Mouse (Mus musculus) forebrain, embryonic 16.5 days (tissue): ENCODE measurements around the gene Stpg1. TPM values are rescaled to one million over a fixed set of nuclear protein-coding genes. Genes with fewer than 3 reads are reported as not detected.

Experiments
- ATAC-seq: fragments of 200-750 bp; cut with Nextera tagmentation; 2 replicates; pipeline ENCODE4 v1.8.0; 2017; ENCODE audit warnings: mild to moderate bottlenecking, moderate library complexity
- H3K27ac ChIP-seq: fragments of 300-500 bp; sonication (generic); 2 replicates; pipeline ENCODE4 v1.5.1; 2014; ENCODE audit warnings: low read length, control low read depth
- H3K27me3 ChIP-seq: fragments of 300-500 bp; sonication (generic); replicated peaks from 2 replicates; pipeline ENCODE4 v1.6.1; 2014; ENCODE audit warnings: low read length; ENCODE audit not compliant: control insufficient read depth, insufficient read depth
- H3K36me3 ChIP-seq: fragments of 300-500 bp; sonication (generic); 2 replicates; pipeline ENCODE4 v1.6.1; 2014; ENCODE audit not compliant: control insufficient read depth, insufficient read depth
- H3K4me1 ChIP-seq: fragments of 300-500 bp; sonication (generic); replicated peaks from 2 replicates; pipeline ENCODE4 v1.6.1; 2014; ENCODE audit warnings: low read length; ENCODE audit not compliant: control insufficient read depth, insufficient read depth
- H3K4me2 ChIP-seq: fragments of 300-500 bp; sonication (generic); 2 replicates; pipeline ENCODE4 v1.6.1; 2014; ENCODE audit warnings: mild to moderate bottlenecking, low read length, control low read depth
- H3K4me3 ChIP-seq: fragments of 300-500 bp; sonication (generic); replicated peaks from 2 replicates; pipeline ENCODE4 v1.5.1; 2014; ENCODE audit warnings: mild to moderate bottlenecking, low read length, control low read depth
- H3K9ac ChIP-seq: fragments of 300-500 bp; sonication (generic); replicated peaks from 2 replicates; pipeline ENCODE4 v1.6.1; 2014; ENCODE audit warnings: low read depth, low read length, control low read depth
- H3K9me3 ChIP-seq: fragments of 300-500 bp; sonication (generic); 2 replicates; pipeline ENCODE4 v1.6.1; 2016; ENCODE audit warnings: low read length; ENCODE audit not compliant: control insufficient read depth
- WGBS: fragments of 180-500 bp; shearing (Covaris S2); extraction: QIAGEN DNeasy Blood & Tissue Kit; methylation state at CpG from one replicate; pipeline ENCODE4 v1.1.7; 2014; 5-methylcytosine and 5-hydroxymethylcytosine counted together
- polyA plus RNA-seq: library from polyadenylated mRNA; unstranded; fragments of >200 nt; fragmentation: Nextera tagmentation; extraction: Ambion mirVana; gene quantifications from 2 replicates; pipeline ENCODE4 v1.2.1, GENCODE M21; 2015

Stpg1 gene
- polyA plus RNA-seq = 0.14 TPM in 1 of 2 replicates, not detected in the other

DNA sequence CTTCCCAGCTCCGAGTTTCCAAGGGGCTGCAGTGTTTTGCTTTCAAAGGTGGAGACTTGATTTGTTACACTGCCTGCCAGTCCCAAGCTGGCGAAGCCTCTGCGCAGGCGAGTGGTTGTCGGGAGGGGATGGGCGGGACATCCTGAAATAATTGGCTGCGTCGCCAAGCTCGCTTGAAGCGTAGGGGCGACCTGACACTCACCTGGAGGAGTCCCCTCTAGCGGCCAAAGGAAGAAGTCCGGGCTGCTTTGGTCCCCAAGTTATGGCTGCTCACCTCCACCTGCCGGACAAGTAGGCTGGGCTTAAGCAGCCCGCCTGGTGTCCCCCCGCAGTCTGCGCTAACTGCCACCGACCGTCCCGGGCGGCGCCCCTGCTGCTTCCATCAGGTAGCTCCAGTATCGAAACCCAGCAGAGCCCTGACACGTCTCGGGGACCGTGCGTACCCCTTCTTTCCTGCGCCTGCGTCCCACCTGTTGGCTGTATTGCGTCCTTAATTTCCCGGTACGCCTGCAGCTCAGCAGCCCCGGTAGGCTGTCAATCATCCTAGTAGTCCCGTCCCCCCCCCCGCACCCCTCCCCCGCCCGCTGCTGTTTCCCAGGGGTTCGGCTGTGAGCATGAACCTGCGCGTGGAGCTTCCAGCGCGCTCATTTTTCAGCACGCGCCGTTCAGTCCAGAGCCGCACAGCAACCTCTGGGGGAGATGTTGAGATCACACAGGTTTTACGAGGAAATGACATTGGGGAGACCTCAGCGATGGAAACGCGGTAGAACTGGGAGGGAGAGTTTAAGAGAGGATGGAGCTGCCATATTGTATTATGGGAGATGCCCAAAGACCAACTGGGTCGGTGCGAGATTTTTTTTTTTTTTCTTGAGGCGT, at the start of gene Stpg1, which contains the start of gene Nipal3:
TSS of gene Stpg1 (plus strand) at position 270 of the 876 bp plus-strand sequence.
TSS of gene Nipal3 (minus strand) at position 518 of the 876 bp plus-strand sequence.
- peak within 1 kb of the TSS; percentile 77 for H3K4me3 ChIP-seq
- peaks cover 7% of the 10 kb centered on the region for H3K4me1 ChIP-seq
- 0 out of 2 replicates have a peak within 1 kb of the TSS, but pooled peaks have one; percentile 26 for H3K27ac ChIP-seq
- peak within 1 kb of the TSS; percentile 64 for H3K9ac ChIP-seq
- no peaks in the 10 kb centered on the region for H3K36me3 ChIP-seq
- peak within 1 kb of the TSS; percentile 92 for H3K4me2 ChIP-seq
- peak; percentile 97 for ATAC-seq
- H3K27me3 ChIP-seq = 0 out of 2 replicates have a peak, but pooled peaks cover 6% of the 10 kb centered on the region
- no peaks in the 10 kb centered on the region for H3K9me3 ChIP-seq
- WGBS = under 1% methylated on average over 53 of the region's 53 CpGs

DNA sequence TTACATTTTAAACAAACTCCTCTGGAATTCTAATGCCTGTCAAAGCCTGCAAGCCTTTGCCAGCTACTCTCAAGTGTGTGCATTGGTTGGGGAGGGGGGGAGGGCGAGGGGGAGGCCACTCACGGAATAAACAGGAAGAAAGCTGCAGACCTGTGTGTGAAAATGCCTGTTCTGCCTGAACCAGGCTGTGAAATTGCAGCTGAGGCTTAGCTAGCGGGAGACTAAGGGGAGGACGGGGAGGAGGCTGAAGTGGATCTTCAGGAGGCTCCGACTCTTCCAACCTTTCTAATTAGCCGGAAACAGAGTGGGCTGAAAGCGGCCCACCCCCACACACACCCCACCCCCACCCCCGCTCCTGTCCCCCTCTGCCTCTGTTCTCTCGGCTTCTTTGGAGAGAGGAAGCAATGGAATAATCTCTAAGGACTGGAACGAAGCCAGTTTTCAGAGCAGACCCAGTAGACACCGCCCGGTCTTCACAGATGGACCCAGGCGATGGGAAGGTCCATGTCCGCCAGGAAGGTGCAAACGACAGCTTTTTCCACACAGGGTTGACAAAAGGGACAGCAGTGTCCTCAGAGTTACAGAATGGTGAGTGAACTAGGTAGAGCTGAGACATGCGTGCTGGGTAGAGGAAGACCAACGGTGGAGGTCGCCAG, 43.1 kb upstream of the Stpg1 start:
- no peak overlapping the region for H3K4me3 ChIP-seq
- H3K9me3 ChIP-seq = no peaks in the 10 kb centered on the region
- no peaks in the 10 kb centered on the region for H3K36me3 ChIP-seq
- 33% methylated on average over 18 of the region's 18 CpGs for WGBS
- ATAC-seq = no peak
- H3K27me3 ChIP-seq = no peaks in the 10 kb centered on the region
- H3K9ac ChIP-seq = no peak overlapping the region
- no peak overlapping the region for H3K4me2 ChIP-seq
- no peak overlapping the region for H3K27ac ChIP-seq
- H3K4me1 ChIP-seq = peaks cover 8% of the 10 kb centered on the region; the same call in 1 of the 2 replicates

DNA sequence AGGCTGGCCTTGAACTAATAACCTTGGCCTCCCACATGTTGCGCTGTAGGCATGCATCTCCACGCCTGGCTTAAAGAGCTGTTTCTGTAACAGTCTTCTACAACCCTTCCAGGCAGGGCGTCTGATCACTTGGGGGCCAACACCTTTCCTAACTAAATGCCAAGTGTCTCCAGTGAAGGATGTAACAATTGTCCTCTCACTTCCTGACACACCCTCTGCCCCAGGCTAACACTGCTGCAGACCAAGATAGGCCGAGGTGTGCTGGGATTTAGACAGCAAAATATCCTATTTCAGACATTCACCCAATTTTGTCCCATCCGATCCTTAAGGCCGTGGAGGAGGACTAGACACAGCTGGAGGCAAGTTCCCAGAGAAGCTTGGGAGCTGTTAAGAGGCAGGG, 41.4 kb upstream of the Stpg1 start:
- no peak overlapping the region for H3K27ac ChIP-seq
- no peak overlapping the region for H3K4me2 ChIP-seq
- WGBS = 79% methylated on average over 6 of the region's 6 CpGs
- no peaks in the 10 kb centered on the region for H3K36me3 ChIP-seq
- no peaks in the 10 kb centered on the region for H3K9me3 ChIP-seq
- no peak overlapping the region for H3K4me3 ChIP-seq
- no peak for ATAC-seq
- H3K27me3 ChIP-seq = no peaks in the 10 kb centered on the region
- no peak overlapping the region for H3K9ac ChIP-seq
- H3K4me1 ChIP-seq = peaks cover 8% of the 10 kb centered on the region; the same call in 1 of the 2 replicates

DNA sequence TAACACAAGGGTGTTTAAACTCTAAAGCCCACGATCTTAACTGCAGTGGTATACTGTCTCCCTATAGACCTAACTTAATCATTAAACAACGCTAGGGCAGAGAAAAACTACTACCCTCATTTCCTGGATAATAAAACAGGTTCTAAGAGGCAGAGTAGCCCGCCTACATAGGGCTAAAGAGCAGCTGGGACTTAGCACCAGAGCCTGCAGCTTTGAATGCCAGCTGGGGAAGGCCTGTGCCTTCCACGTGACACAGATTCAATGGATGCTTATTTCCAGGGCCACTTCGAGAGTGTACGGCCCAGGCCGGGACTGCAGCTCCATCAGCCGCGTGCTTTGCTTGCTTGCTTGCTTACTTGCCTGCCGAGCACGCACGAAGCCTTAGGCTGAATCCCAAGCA, 41.0 kb upstream of the Stpg1 start:
- H3K9me3 ChIP-seq = no peaks in the 10 kb centered on the region
- no peaks in the 10 kb centered on the region for H3K36me3 ChIP-seq
- H3K4me1 ChIP-seq = peaks cover 8% of the 10 kb centered on the region; the same call in 1 of the 2 replicates
- no peak overlapping the region for H3K9ac ChIP-seq
- H3K27me3 ChIP-seq = no peaks in the 10 kb centered on the region
- H3K27ac ChIP-seq = no peak overlapping the region
- 74% methylated on average over 12 of the region's 12 CpGs for whole genome bisulfite sequencing
- no peak for ATAC-seq
- no peak overlapping the region for H3K4me2 ChIP-seq
- no peak overlapping the region for H3K4me3 ChIP-seq

DNA sequence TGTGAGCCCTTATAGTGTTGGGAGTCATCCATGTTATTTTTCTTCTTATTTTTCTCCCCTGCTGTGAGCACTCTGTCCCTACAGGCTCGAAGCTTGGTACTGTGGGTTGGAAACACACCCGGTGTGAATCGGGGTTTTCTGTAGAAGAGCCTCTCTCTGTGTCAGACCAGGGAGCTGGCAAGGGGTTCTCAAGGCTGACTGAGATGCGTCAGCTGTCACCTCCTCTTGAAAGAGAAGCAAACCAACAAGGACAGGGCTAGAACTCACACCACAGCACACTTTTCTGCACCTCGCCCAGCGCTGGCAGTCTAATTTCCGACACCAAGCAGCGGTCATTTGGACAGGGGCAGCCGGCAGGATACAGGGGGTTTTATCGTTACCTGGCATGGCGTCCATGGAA, 31.2 kb upstream of the Stpg1 start:
- ATAC-seq = no peak
- Histone ChIP-seq H3K9me3 (no peaks in the 10 kb centered on the region), H3K4me1 (no peaks in the 10 kb centered on the region), H3K36me3 (no peaks in the 10 kb centered on the region), H3K4me2 (no peak overlapping the region), H3K9ac (no peak overlapping the region), H3K27me3 (no peaks in the 10 kb centered on the region), H3K27ac (no peak overlapping the region), H3K4me3 (no peak overlapping the region)
- WGBS = 92% methylated on average over 11 of the region's 11 CpGs

DNA sequence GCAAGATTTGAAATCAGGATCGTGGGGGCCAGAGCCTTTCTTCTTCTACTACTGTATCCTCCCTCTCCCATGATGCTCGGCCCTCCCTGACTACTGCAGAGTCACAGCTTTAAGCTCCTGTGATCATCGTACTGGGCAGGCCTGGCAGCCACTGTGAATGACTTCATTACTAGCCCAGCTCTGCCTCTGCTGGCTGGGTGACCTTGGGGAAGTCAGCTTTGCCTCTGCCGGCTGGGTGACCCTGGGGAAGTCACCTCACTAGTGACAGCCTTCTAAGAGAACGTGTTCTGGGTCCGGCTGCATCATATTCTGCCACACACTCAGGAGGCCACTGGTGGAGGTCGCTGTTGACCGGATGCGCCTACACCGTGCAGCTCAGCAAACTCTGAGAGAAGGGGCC, 16.7 kb upstream of the Stpg1 start:
- no peaks in the 10 kb centered on the region for H3K27me3 ChIP-seq
- no peaks in the 10 kb centered on the region for H3K4me1 ChIP-seq
- H3K9ac ChIP-seq = no peak overlapping the region
- H3K27ac ChIP-seq = no peak overlapping the region
- 82% methylated on average over 10 of the region's 10 CpGs for WGBS
- no peaks in the 10 kb centered on the region for H3K36me3 ChIP-seq
- H3K4me3 ChIP-seq = no peak overlapping the region
- no peak overlapping the region for H3K4me2 ChIP-seq
- no peak for ATAC-seq
- H3K9me3 ChIP-seq = no peaks in the 10 kb centered on the region

DNA sequence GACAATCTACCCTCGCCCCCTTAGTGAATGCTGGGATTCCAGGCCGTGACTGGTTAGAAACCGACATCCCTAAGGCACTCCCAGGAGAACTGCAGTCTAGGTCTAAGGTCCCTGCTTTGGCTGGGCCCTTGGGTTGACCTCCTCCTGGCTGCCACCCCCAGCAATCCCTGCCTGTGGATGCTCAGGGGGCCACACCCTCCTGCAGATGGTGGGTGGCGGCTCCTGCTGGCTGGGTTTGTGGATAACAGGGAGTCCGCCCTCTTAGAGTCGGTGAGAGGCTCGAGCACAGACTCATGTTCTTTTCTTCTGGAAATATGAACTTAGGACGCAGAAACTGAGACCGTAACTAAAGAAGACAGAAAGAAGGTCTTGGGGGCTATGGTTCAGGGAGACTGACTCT, 14.2 kb upstream of the Stpg1 start:
- Histone ChIP-seq H3K36me3 (no peaks in the 10 kb centered on the region), H3K4me1 (no peaks in the 10 kb centered on the region), H3K9ac (no peak overlapping the region), H3K4me3 (no peak overlapping the region), H3K27me3 (no peaks in the 10 kb centered on the region), H3K27ac (no peak overlapping the region), H3K9me3 (no peaks in the 10 kb centered on the region), H3K4me2 (no peak overlapping the region)
- ATAC-seq = no peak
- 82% methylated on average over 9 of the region's 9 CpGs for WGBS

DNA sequence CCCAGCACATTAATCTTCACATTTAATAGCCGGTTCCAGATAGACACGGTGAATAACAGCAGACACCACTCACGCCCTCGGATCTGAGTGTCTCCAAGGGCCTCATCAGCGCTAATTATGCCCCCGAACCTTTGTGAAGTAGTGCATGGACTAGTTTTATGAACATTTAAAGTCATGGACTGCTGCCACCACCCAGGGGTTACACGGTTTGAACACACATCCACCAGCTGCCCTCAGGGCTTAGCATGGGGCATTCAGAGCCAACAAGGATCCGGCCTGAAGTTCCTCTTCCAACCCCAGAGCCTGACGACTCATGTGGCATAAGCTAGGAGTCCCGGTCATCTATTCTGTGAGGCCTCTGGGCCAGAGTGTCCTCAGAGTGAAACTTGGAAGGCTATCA, 9.5 kb upstream of the Stpg1 start:
- WGBS = 82% methylated on average over 10 of the region's 10 CpGs
- Histone ChIP-seq H3K27me3 (no peaks in the 10 kb centered on the region), H3K4me2 (no peak overlapping the region), H3K27ac (no peak overlapping the region), H3K9me3 (no peaks in the 10 kb centered on the region), H3K9ac (no peak overlapping the region), H3K36me3 (no peaks in the 10 kb centered on the region), H3K4me1 (no peaks in the 10 kb centered on the region), H3K4me3 (no peak overlapping the region)
- ATAC-seq = no peak

DNA sequence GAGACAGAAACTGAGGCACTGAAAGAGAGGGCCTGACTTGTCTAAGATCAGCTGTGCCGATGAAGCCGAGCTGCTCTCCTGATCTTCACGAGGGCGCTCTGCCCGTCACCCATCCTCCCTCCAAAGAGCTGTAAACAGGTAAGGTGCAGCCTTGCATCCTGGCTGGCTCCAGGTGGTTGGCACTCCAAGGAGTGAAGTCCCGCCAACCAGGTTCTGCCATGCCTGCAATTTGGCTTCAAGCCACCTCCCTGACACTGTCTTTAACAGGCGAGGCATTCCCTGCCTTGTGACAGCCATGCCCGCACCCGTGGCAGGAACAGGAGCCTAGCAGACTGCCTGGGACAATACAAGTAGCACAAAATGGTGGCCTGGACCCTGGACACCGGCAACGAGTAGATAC, 8.2 kb upstream of the Stpg1 start:
- WGBS = 83% methylated on average over 11 of the region's 11 CpGs
- H3K27me3 ChIP-seq = no peaks in the 10 kb centered on the region

More for the DNA sequence above, 8.2 kb upstream of the Stpg1 start:
- ATAC-seq = no peak
- no peaks in the 10 kb centered on the region for H3K9me3 ChIP-seq
- no peak overlapping the region for H3K9ac ChIP-seq
- H3K4me1 ChIP-seq = no peaks in the 10 kb centered on the region
- H3K4me3 ChIP-seq = no peak overlapping the region
- no peaks in the 10 kb centered on the region for H3K36me3 ChIP-seq
- no peak overlapping the region for H3K4me2 ChIP-seq
- no peak overlapping the region for H3K27ac ChIP-seq
